Mouse (Mus musculus): ENCODE measurements around the gene 1700029H14Rik.

Gene 1700029H14Rik

DNA sequence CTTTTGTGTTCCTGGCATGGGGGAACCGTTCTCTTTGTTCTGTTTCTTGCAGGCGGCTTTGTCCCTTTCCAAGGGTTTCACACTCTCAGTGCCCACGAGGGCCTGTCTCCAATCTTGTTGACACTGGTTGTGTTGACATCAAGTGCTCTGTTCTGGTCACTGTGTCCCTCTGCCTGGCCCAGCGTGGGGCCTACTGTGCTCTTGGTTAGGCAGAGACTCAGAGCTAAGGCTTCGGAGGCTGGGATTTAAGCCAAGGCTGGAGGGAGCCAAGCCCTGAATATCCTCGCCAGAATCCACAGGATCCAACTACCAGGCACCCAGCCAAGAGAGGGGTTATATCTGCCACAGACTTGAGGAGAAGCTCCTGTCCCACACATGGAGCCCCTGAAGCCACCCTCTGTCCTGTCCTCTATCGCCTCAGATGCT is 32.4 kb downstream of the 1700029H14Rik start:
- no peaks in the 10 kb centered on the region for H3K27me3 ChIP-seq (ENCODE audit: control insufficient read depth, insufficient read depth, low read length, poor library complexity, severe bottlenecking)
- DNase-seq (ENCODE audit: low read depth, low spot score) = no peak
- H3K36me3 ChIP-seq (ENCODE audit: control insufficient read depth, insufficient read depth, low read length, poor library complexity, severe bottlenecking) = no peaks in the 10 kb centered on the region

GRCm38 (mm10) chr8:13529011-13529840 is 33.0 kb downstream of the 1700029H14Rik start:
- no peaks in the 10 kb centered on the region for H3K36me3 ChIP-seq (ENCODE audit: control insufficient read depth, insufficient read depth, low read length, poor library complexity, severe bottlenecking)
- no peaks in the 10 kb centered on the region for H3K27me3 ChIP-seq (ENCODE audit: control insufficient read depth, insufficient read depth, low read length, poor library complexity, severe bottlenecking)
- no peak for DNase-seq (ENCODE audit: low read depth, low spot score)

DNA sequence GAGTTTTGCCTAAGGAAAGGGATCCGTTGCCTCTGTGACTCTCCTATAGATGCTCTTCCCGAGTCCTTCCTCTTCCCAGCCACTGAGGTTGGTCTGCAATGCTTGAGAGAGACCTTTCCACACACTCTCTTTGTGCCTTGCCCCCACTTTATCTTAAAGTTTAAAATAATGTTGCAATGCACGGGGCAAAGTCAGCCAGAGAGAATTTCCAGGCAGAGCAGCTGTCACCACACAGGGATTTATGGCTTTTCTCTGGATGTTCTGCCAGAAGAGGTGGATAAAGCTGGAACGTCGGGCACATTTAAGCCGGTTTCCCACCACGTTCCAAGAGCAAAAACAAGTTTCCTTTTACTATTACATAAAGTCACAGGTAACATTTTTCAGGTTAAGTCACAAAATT is 40.9 kb downstream of the 1700029H14Rik start:
- no peaks in the 10 kb centered on the region for H3K36me3 ChIP-seq (ENCODE audit: control insufficient read depth, insufficient read depth, low read length, poor library complexity, severe bottlenecking)
- H3K27me3 ChIP-seq (ENCODE audit: control insufficient read depth, insufficient read depth, low read length, poor library complexity, severe bottlenecking) = no peaks in the 10 kb centered on the region
- no peak for DNase-seq (ENCODE audit: low read depth, low spot score)

- Histone ChIP-seq H3K27me3 (ENCODE audit: control insufficient read depth, insufficient read depth, low read length, poor library complexity, severe bottlenecking) (no peaks in the 10 kb centered on the region), H3K36me3 (ENCODE audit: control insufficient read depth, insufficient read depth, low read length, poor library complexity, severe bottlenecking) (no peaks in the 10 kb centered on the region)
- no peak for DNase-seq (ENCODE audit: low read depth, low spot score)
Measured at GRCm38 (mm10) chr8:13520349-13520748, 41.9 kb downstream of the 1700029H14Rik start.

DNA sequence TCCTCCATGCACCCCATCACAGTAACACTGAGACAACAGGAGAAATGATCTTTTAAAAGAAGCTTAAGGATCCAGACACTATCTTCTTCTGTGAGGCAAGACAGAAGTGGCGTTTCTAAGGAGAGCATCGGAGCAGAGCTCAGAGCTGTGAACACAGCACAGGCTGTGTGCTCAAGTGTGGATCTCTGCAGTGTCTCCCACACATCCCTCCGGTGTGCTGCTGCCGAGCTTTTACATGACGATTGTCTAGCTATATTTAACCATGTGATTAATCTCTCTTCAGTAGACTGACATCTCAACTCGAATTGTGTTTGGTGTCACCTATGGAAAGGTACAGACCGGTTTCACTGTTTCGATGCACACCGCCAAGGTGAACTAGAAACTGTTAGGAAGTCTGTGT is 42.8 kb downstream of the 1700029H14Rik start:
- no peak for DNase-seq (ENCODE audit: low read depth, low spot score)
- Histone ChIP-seq H3K27me3 (ENCODE audit: control insufficient read depth, insufficient read depth, low read length, poor library complexity, severe bottlenecking) (no peaks in the 10 kb centered on the region), H3K36me3 (ENCODE audit: control insufficient read depth, insufficient read depth, low read length, poor library complexity, severe bottlenecking) (no peaks in the 10 kb centered on the region)

DNA sequence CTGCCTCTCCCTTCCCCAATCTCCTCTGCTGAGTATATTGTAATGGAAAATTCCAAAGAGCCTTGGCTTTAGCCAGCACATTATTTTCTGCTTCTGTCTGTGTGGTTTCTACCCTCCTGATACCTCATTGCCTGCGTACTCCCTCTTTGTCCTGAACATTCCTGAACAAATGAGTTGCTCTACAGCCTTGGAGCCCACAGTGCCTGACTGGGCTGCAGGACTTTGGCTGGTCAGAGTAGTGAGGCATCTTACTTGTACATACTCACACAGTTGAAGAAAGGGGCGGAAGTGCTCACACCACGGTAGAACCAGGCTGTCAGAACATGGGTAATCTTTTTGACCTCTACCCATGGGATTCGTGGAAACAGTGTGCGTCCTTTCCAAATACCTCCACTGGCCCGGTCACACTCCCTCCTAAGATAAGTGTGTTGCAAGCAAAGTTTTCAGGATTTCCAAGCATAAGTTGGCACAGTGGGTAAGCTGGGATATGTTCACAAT is 44.9 kb downstream of the 1700029H14Rik start:
- no peaks in the 10 kb centered on the region for H3K36me3 ChIP-seq (ENCODE audit: control insufficient read depth, insufficient read depth, low read length, poor library complexity, severe bottlenecking)
- no peak for DNase-seq (ENCODE audit: low read depth, low spot score)
- H3K27me3 ChIP-seq (ENCODE audit: control insufficient read depth, insufficient read depth, low read length, poor library complexity, severe bottlenecking) = no peaks in the 10 kb centered on the region

DNA sequence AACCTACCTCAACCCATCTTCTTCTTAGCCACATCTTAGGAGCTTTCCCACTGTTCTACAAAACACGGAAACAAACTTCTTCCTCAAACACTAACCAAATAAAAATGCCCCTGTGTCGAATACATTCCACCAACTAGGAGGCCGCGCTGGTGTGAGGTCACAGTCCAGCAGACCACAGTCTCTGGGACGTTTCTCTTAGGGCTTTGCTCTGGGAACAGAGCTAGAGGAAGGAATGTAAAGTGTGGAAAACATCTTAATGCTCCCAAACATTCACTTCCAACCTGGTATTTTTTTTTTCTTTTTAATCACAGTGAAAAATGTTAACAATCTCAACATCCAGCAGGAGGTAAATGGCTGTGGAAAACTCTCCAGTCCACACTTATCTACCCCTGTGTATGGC is 45.5 kb downstream of the 1700029H14Rik start:
- H3K27me3 ChIP-seq (ENCODE audit: control insufficient read depth, insufficient read depth, low read length, poor library complexity, severe bottlenecking) = no peaks in the 10 kb centered on the region
- no peak for DNase-seq (ENCODE audit: low read depth, low spot score)
- H3K36me3 ChIP-seq (ENCODE audit: control insufficient read depth, insufficient read depth, low read length, poor library complexity, severe bottlenecking) = no peaks in the 10 kb centered on the region

DNA sequence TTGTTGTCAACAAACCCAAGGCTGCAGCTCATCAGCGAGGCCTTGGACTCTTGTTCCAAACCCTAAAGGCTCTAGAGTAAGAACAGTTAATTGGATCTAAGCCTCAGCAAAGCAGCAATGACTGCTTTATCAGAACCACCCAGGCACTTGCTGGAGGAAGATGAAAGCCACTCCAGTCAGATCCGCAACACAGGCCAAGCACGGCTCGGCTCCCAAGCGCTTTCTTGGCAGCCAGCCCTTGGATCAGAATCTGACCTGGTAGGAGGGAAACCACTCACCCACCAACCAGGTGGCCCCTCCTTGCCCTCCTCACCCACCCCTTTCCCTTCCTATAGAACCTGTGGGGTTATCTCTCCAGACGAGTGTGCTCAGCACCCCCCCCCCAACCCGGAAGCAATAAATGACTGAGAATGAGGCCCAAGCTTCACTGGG is 46.2 kb downstream of the 1700029H14Rik start:
- no peak for DNase-seq (ENCODE audit: low read depth, low spot score)
- no peaks in the 10 kb centered on the region for H3K36me3 ChIP-seq (ENCODE audit: control insufficient read depth, insufficient read depth, low read length, poor library complexity, severe bottlenecking)
- H3K27me3 ChIP-seq (ENCODE audit: control insufficient read depth, insufficient read depth, low read length, poor library complexity, severe bottlenecking) = no peaks in the 10 kb centered on the region

- DNase-seq (ENCODE audit: low read depth, low spot score) = no peak
- no peaks in the 10 kb centered on the region for H3K27me3 ChIP-seq (ENCODE audit: control insufficient read depth, insufficient read depth, low read length, poor library complexity, severe bottlenecking)
- H3K36me3 ChIP-seq (ENCODE audit: control insufficient read depth, insufficient read depth, low read length, poor library complexity, severe bottlenecking) = no peaks in the 10 kb centered on the region
Measured at GRCm38 (mm10) chr8:13513556-13514370, 48.5 kb downstream of the 1700029H14Rik start.

DNA sequence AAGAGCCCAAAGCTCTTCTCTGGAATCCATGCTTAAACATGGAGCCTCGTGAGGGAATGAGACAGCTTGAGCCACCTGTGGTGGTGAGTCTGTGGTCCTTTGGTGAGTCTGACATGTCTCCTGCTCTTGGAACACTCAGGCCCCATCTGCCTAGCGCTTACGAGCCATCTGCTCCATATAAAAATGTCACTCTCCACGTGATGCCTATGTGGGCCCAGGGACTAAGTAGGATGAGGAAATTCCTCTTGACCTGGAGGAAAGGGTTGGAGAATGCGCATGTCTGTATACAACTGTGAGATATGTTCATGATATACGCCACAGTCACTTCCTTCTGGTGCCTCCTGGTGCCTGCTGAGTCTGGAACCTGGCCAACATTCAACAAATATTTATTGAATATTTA is 49.6 kb downstream of the 1700029H14Rik start:
- DNase-seq (ENCODE audit: low read depth, low spot score) = no peak
- Histone ChIP-seq H3K27me3 (ENCODE audit: control insufficient read depth, insufficient read depth, low read length, poor library complexity, severe bottlenecking) (no peaks in the 10 kb centered on the region), H3K36me3 (ENCODE audit: control insufficient read depth, insufficient read depth, low read length, poor library complexity, severe bottlenecking) (no peaks in the 10 kb centered on the region)

- DNase-seq (ENCODE audit: low read depth, low spot score) = no peak
- Histone ChIP-seq H3K27me3 (ENCODE audit: control insufficient read depth, insufficient read depth, low read length, poor library complexity, severe bottlenecking) (no peaks in the 10 kb centered on the region), H3K36me3 (ENCODE audit: control insufficient read depth, insufficient read depth, low read length, poor library complexity, severe bottlenecking) (no peaks in the 10 kb centered on the region)
Measured at GRCm38 (mm10) chr8:13512016-13512415, 50.2 kb downstream of the 1700029H14Rik start.

- Histone ChIP-seq H3K36me3 (ENCODE audit: control insufficient read depth, insufficient read depth, low read length, poor library complexity, severe bottlenecking) (no peaks in the 10 kb centered on the region), H3K27me3 (ENCODE audit: control insufficient read depth, insufficient read depth, low read length, poor library complexity, severe bottlenecking) (no peaks in the 10 kb centered on the region)
- DNase-seq (ENCODE audit: low read depth, low spot score) = no peak
Measured at GRCm38 (mm10) chr8:13507284-13507937, 54.9 kb downstream of the 1700029H14Rik start.

- Histone ChIP-seq H3K27me3 (ENCODE audit: control insufficient read depth, insufficient read depth, low read length, poor library complexity, severe bottlenecking) (no peaks in the 10 kb centered on the region), H3K36me3 (ENCODE audit: control insufficient read depth, insufficient read depth, low read length, poor library complexity, severe bottlenecking) (no peaks in the 10 kb centered on the region)
- DNase-seq (ENCODE audit: low read depth, low spot score) = no peak
Measured at GRCm38 (mm10) chr8:13506849-13507248, 55.4 kb downstream of the 1700029H14Rik start.

GRCm38 (mm10) chr8:13504894-13505674 is 57.2 kb downstream of the 1700029H14Rik start:
- no peaks in the 10 kb centered on the region for H3K36me3 ChIP-seq (ENCODE audit: control insufficient read depth, insufficient read depth, low read length, poor library complexity, severe bottlenecking)
- DNase-seq (ENCODE audit: low read depth, low spot score) = no peak
- no peaks in the 10 kb centered on the region for H3K27me3 ChIP-seq (ENCODE audit: control insufficient read depth, insufficient read depth, low read length, poor library complexity, severe bottlenecking)
